Mouse (Mus musculus): ENCODE measurements around the gene Gm20403.

DNA sequence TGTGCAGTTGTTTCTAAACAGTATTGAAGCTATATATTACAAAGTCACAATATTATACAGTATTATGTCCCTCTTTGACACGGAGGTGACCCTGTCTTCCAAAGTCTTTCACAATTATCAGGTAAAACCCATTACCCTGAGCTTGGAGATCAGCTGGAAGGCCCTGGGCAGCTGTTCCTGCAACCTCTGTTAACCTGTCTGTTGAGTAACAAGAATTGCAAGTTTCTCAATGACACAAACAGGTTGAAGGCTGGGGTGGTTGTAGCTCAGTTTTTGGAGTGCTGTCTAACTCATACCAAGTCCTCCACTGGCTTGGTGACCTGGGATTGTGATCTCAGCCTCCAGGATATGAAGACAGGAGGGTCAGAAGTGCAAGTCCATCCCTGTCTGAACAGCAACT, 26.7 kb upstream of the Gm20403 start:
- TF ChIP-seq POLR2A (IDR thresholded peaks at IDR 0.05; ENCODE audit: extremely low read depth, insufficient read depth, low read length) (no peak), CTCF (IDR thresholded peaks at IDR 0.05; ENCODE audit: extremely low read depth, insufficient read depth, low read length) (no peak)
